22 mouse cellular contexts compared by ENCODE assay signal in genomic region chr1:81172703-81173102, GRCm38 (mm10).
A peak's percentile ranks its signal among the peaks of the same experiment; 100 is the strongest.
DNase-seq lines count a peak whose midpoint lies in the region; ATAC-seq and TF ChIP-seq lines count a peak whose summit lies in the region.
"Had no signal": no experiment of that assay in that cellular context is flagged by ENCODE, and none has a peak within 500 bp of the region (broad histone marks: within the 10 kb centered on the region; RNA-seq: fewer than 3 reads in every experiment).

No protein-coding gene starts in this region.

- no peak overlapping the region for H3K4me2 ChIP-seq in forebrain, postnatal 0 days (ENCODE audit: low read depth)
- H3K4me2 ChIP-seq in forebrain, embryonic 13.5 days = no peak overlapping the region
- H3K4me2 ChIP-seq: heart, embryonic 11.5 days; heart, embryonic 15.5 days; hindbrain, embryonic 13.5 days had no signal

- no peaks in the 10 kb centered on the region for H3K4me1 ChIP-seq in forebrain, postnatal 0 days (ENCODE audit: insufficient read depth)
- no peaks in the 10 kb centered on the region for H3K4me1 ChIP-seq in forebrain, embryonic 13.5 days
- H3K4me1 ChIP-seq: heart, embryonic 15.5 days had no signal

- no peaks in the 10 kb centered on the region for H3K27me3 ChIP-seq in forebrain, postnatal 0 days (ENCODE audit: insufficient read depth, low read length)
- H3K27me3 ChIP-seq in forebrain, embryonic 13.5 days = no peaks in the 10 kb centered on the region
- H3K27me3 ChIP-seq: heart, embryonic 15.5 days; hindbrain, embryonic 13.5 days had no signal

- H3K27ac ChIP-seq in forebrain, postnatal 0 days (ENCODE audit: low read depth, low read length) = no peak overlapping the region
- no peak overlapping the region for H3K27ac ChIP-seq in forebrain, embryonic 13.5 days
- H3K27ac ChIP-seq: forebrain, embryonic 10.5 days; heart, adult 2 months; heart, embryonic 15.5 days; hindbrain, postnatal 0 days had no signal

- no peaks in the 10 kb centered on the region for H3K36me3 ChIP-seq in forebrain, postnatal 0 days (ENCODE audit: insufficient read depth)
- no peaks in the 10 kb centered on the region for H3K36me3 ChIP-seq in forebrain, embryonic 13.5 days (ENCODE audit: poor library complexity, severe bottlenecking)
- H3K36me3 ChIP-seq: forebrain, embryonic 10.5 days; G1E; heart, embryonic 15.5 days; hindbrain, embryonic 13.5 days had no signal

- no peak overlapping the region for H3K9ac ChIP-seq in forebrain, postnatal 0 days
- H3K9ac ChIP-seq in forebrain, embryonic 13.5 days = no peak overlapping the region
- H3K9ac ChIP-seq: heart, embryonic 15.5 days; hindbrain, embryonic 13.5 days had no signal

- no peak for TF ChIP-seq POLR2A in brain, embryonic 14.5 days (IDR thresholded peaks at IDR 0.05; ENCODE audit: borderline replicate concordance, extremely low read depth, insufficient read depth, insufficient read length, poor library complexity, severe bottlenecking)

- no peaks in the 10 kb centered on the region for H3K9me3 ChIP-seq in forebrain, postnatal 0 days (ENCODE audit: low read length)
- H3K9me3 ChIP-seq in forebrain, embryonic 13.5 days (replicated peaks) = no peaks in the 10 kb centered on the region
- H3K9me3 ChIP-seq: forebrain, embryonic 10.5 days; heart, embryonic 15.5 days; hindbrain, embryonic 13.5 days had no signal

- ATAC-seq in forebrain, postnatal 0 days = peak; percentile 32; the same call in 1 of the 2 replicates
- ATAC-seq in forebrain, embryonic 13.5 days = no peak
- ATAC-seq: CD4-positive, CD25-positive, alpha-beta regulatory T cell, adult 4 months; hindbrain, postnatal 0 days had no signal

- peak; percentile 1 for DNase-seq in adrenal gland, postnatal 10 days
- no peak for DNase-seq in adrenal gland, postnatal 25 days
- peak; percentile 14 for DNase-seq in forebrain, postnatal 0 days
- peak; percentile 11 for DNase-seq in brain, embryonic 14.5 days (ENCODE audit: low read depth)
- DNase-seq in telencephalon, adult 2 months (ENCODE audit: low read depth, low spot score) = peak; percentile 46
- no peak for DNase-seq in lung, postnatal 14 days
- DNase-seq: adrenal gland, postnatal 14 days; B cell, adult 2 months; cerebellum, adult 11-12 months; cerebellum, adult 9-11 months; gastrocnemius, postnatal 14 days; heart, adult 2 months; heart, postnatal 14 days; kidney, adult 11 months had no signal

- TF ChIP-seq CTCF in forebrain, postnatal 0 days (IDR thresholded peaks at IDR 0.05; ENCODE audit: low read depth) = no peak
- TF ChIP-seq CTCF in brain, embryonic 14.5 days (IDR thresholded peaks at IDR 0.05; ENCODE audit: borderline replicate concordance, extremely low read depth, insufficient read depth, insufficient read length) = no peak

- no peak overlapping the region for H3K4me3 ChIP-seq in forebrain, postnatal 0 days (ENCODE audit: low read depth, low read length)
- H3K4me3 ChIP-seq in forebrain, embryonic 13.5 days = no peak overlapping the region
- H3K4me3 ChIP-seq: forebrain, embryonic 10.5 days; heart, adult 2 months; heart, embryonic 15.5 days; hindbrain, embryonic 13.5 days had no signal

Comparison
In these comparisons a context has a peak if more than half of its experiments do, and no peak if none do; other contexts are left out.
1. DNase-seq: peak in adrenal gland, postnatal 10 days (single experiment), forebrain, postnatal 0 days (single experiment), brain, embryonic 14.5 days (single experiment) and telencephalon, adult 2 months (single experiment); none in adrenal gland, postnatal 25 days (single experiment) and lung, postnatal 14 days (single experiment).